Mouse (Mus musculus) embryonic facial prominence, embryonic 14.5 days (tissue): ENCODE measurements at regions not wholly inside any gene's neighbourhood (a gene's known extent, or its start where the extent isn't known, plus 50 kb on each side); places are given as distances from the start of the nearest gene placed in this dataset.

Experiments used
- ATAC-seq: fragments of 200-750 bp; cut with Nextera tagmentation; 2 replicates; pipeline ENCODE4 v1.8.0; 2017; ENCODE audit warnings: low read depth, moderate number of reproducible peaks, moderate TSS enrichment
- DNase-seq: peaks from one replicate; pipeline ENCODE4 v3.0.0-alpha.2; 2015; ENCODE audit warnings: low spot score
- H3K27ac ChIP-seq: fragments of 300-500 bp; sonication (generic); replicated peaks from 2 replicates; pipeline ENCODE4 v1.5.1; 2014; ENCODE audit warnings: low read depth, mild to moderate bottlenecking, low read length, moderate library complexity
- H3K27me3 ChIP-seq: fragments of 300-500 bp; sonication (generic); replicated peaks from 2 replicates; pipeline ENCODE4 v1.6.1; 2014; ENCODE audit warnings: low read length; ENCODE audit not compliant: control insufficient read depth, insufficient read depth
- H3K36me3 ChIP-seq: fragments of 300-500 bp; sonication (generic); 2 replicates; pipeline ENCODE4 v1.6.1; 2014; ENCODE audit warnings: low read length, mixed read lengths; ENCODE audit not compliant: control insufficient read depth, insufficient read depth
- H3K4me1 ChIP-seq: fragments of 300-500 bp; sonication (generic); 2 replicates; pipeline ENCODE4 v1.6.1; 2014; ENCODE audit warnings: antibody characterized with exemption, low read length; ENCODE audit not compliant: control insufficient read depth, insufficient read depth
- H3K4me2 ChIP-seq: fragments of 300-500 bp; sonication (generic); 2 replicates; pipeline ENCODE4 v1.6.1; 2014; ENCODE audit warnings: low read depth, mild to moderate bottlenecking, low read length, moderate library complexity, mixed read lengths
- H3K4me3 ChIP-seq: fragments of 300-500 bp; sonication (generic); 2 replicates; pipeline ENCODE4 v1.5.1; 2014; ENCODE audit warnings: low read depth, mild to moderate bottlenecking, low read length
- H3K9ac ChIP-seq: fragments of 300-500 bp; sonication (generic); 2 replicates; pipeline ENCODE4 v1.6.1; 2014; ENCODE audit warnings: low read depth, mild to moderate bottlenecking, low read length, moderate library complexity, mixed read lengths
- H3K9me3 ChIP-seq: fragments of 300-500 bp; sonication (generic); 2 replicates; pipeline ENCODE4 v1.6.1; 2016; ENCODE audit warnings: low read length; ENCODE audit not compliant: control insufficient read depth
- WGBS: fragments of 180-500 bp; shearing (Covaris S2); extraction: QIAGEN DNeasy Blood & Tissue Kit; methylation state at CpG from one replicate; pipeline ENCODE4 v1.1.7; 2014; 5-methylcytosine and 5-hydroxymethylcytosine counted together

DNA sequence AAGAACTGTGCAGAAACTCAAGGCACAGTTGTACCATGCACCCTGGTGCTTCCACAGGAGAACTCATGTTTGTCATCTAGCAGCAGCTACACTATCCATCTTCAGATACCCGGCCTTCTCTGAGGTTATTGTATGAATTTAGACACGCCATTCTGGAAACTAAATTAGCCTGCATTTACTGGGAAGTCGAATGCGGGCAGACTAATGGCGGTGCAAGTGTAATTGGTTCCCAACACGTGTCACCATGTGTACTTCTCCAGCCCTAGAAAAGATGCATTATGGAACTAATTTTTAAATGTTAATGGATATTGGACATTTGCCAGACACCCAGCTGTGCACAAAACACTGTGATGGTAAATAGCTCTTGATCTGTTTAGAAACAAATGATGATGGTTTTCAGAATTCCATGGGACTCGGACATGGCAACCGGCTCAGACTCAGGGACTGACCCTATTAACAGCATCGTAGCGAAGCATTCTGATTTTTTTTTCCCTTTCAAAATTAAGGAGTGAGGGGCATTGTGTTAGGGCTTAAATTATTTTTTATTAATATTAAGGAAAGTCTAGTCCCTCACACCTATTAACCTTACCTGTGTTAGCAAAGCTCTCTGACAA is 259.6 kb downstream of the Ptbp2 start:
- WGBS, result 66% methylated on average over 10 of the region's 10 CpGs
- Histone ChIP-seq H3K4me3 (no peak overlapping the region), H3K4me1 (no peaks in the 10 kb centered on the region), H3K36me3 (no peaks in the 10 kb centered on the region), H3K27me3 (no peaks in the 10 kb centered on the region), H3K9me3 (no peaks in the 10 kb centered on the region), H3K9ac (no peak overlapping the region), H3K4me2 (no peak overlapping the region), H3K27ac (no peak overlapping the region)
- DNase-seq (no peak), ATAC-seq (no peak)

DNA sequence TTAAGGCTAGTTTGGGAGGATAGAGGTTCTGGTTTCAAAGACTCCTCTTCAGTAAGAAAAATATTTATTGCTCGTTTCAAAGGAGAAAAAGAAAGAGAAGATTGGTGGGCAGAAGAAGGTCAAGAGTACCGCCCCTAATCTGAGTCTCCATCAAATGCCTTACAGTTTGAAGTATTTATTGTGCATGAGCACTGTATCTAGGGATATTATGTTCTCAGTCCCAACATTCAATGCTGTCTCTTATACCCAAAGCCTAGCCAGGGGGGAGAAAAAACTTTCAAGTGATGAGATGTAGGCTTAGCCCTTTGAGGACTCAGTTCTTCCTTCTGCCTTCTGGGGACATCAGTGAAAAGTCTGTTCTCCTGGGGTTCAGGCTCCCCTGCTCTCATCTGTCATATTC is 271.7 kb downstream of the Ptbp2 start:
- Histone ChIP-seq H3K36me3 (no peaks in the 10 kb centered on the region), H3K4me2 (no peak overlapping the region), H3K4me1 (no peaks in the 10 kb centered on the region), H3K9me3 (no peaks in the 10 kb centered on the region), H3K9ac (no peak overlapping the region), H3K4me3 (no peak overlapping the region), H3K27ac (no peak overlapping the region), H3K27me3 (no peaks in the 10 kb centered on the region)
- WGBS, result 76% methylated on average over 2 of the region's 2 CpGs
- DNase-seq, result no peak
- no peak for ATAC-seq

DNA sequence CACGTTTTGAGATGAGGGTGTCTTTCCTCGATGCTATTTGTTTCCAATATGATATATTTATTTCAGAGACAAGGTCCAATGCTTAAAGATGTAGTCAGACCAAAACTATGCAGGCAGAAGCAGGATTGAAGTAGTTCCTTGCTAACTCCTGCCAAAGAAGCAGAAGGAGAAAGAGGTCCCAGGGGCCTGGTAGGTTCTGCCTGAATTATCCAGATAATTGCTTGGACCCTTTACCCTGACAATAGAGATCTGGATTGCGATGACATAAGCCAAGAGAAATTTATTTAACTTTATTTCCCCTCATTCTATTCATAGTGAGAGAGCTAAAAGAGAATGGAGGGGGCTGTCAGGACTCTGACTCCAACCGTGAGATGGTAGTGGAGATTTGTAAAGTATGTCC is 275.1 kb downstream of the Ptbp2 start:
- DNase-seq (peak; percentile 77), ATAC-seq (no peak)
- Histone ChIP-seq H3K27me3 (no peaks in the 10 kb centered on the region), H3K36me3 (no peaks in the 10 kb centered on the region), H3K9ac (no peak overlapping the region), H3K4me2 (no peak overlapping the region), H3K4me1 (no peaks in the 10 kb centered on the region), H3K27ac (no peak overlapping the region), H3K4me3 (no peak overlapping the region), H3K9me3 (no peaks in the 10 kb centered on the region)
- 35% methylated on average over 4 of the region's 4 CpGs for WGBS

GRCm38 (mm10) chr3:119503471-119503972 is 280.7 kb downstream of the Ptbp2 start:
- Histone ChIP-seq H3K4me2 (no peak overlapping the region), H3K27ac (no peak overlapping the region), H3K4me3 (no peak overlapping the region), H3K36me3 (no peaks in the 10 kb centered on the region), H3K9me3 (no peaks in the 10 kb centered on the region), H3K9ac (no peak overlapping the region), H3K27me3 (no peaks in the 10 kb centered on the region), H3K4me1 (no peaks in the 10 kb centered on the region)
- ATAC-seq (no peak), DNase-seq (no peak)
- WGBS, result 64% methylated on average over 1 of the region's 1 CpGs

- no peaks in the 10 kb centered on the region for H3K9me3 ChIP-seq
- H3K27ac ChIP-seq, result no peak overlapping the region
- no peak overlapping the region for H3K4me3 ChIP-seq
- 0 out of 2 replicates have a peak overlapping the region, but pooled peaks have one; percentile 20 for H3K4me2 ChIP-seq
- H3K9ac ChIP-seq, result no peak overlapping the region
- no peaks in the 10 kb centered on the region for H3K36me3 ChIP-seq
- peak; percentile 84 for ATAC-seq
- WGBS, result 62% methylated on average over 20 of the region's 20 CpGs
- DNase-seq, result peak; percentile 85
- no peaks in the 10 kb centered on the region for H3K27me3 ChIP-seq
- no peaks in the 10 kb centered on the region for H3K4me1 ChIP-seq
Measured at GRCm38 (mm10) chr3:119498711-119499110, 285.6 kb downstream of the Ptbp2 start.

- Histone ChIP-seq H3K4me1 (no peaks in the 10 kb centered on the region), H3K27me3 (no peaks in the 10 kb centered on the region), H3K9me3 (no peaks in the 10 kb centered on the region), H3K4me3 (no peak overlapping the region), H3K4me2 (no peak overlapping the region), H3K27ac (no peak overlapping the region), H3K36me3 (no peaks in the 10 kb centered on the region), H3K9ac (no peak overlapping the region)
- 62% methylated on average over 7 of the region's 7 CpGs for WGBS
- DNase-seq, result no peak
- ATAC-seq, result no peak
Measured at GRCm38 (mm10) chr3:119497880-119498279, 286.4 kb downstream of the Ptbp2 start.

GRCm38 (mm10) chr3:119494580-119494979 is 289.7 kb downstream of the Ptbp2 start:
- Histone ChIP-seq H3K27me3 (no peaks in the 10 kb centered on the region), H3K9me3 (no peaks in the 10 kb centered on the region), H3K4me2 (no peak overlapping the region), H3K27ac (no peak overlapping the region), H3K36me3 (no peaks in the 10 kb centered on the region), H3K4me1 (no peaks in the 10 kb centered on the region), H3K9ac (no peak overlapping the region), H3K4me3 (no peak overlapping the region)
- 84% methylated on average over 5 of the region's 5 CpGs for WGBS
- DNase-seq, result no peak
- ATAC-seq, result no peak

DNA sequence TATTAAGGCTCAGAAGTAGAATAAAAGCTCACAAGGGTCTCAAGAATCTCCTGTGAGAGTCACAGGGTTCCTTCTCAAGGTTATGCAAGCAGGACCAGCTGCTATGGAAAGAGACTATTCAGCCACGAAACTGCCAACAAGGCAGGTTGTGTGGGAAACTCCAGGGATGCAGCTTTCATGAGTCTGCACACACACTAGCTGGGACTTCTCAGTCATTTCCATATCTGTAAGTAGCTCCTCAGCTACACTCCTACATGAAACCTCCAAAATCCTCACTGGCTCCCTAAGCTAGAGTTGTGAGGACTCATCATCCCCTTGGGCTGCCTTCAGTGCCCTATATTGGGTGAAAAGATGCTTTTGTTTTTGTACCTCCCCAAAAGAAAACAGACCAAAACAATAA is 291.6 kb downstream of the Ptbp2 start:
- 83% methylated on average over 1 of the region's 1 CpGs for WGBS
- H3K36me3 ChIP-seq, result no peaks in the 10 kb centered on the region
- ATAC-seq (no peak), DNase-seq (no peak)
- no peaks in the 10 kb centered on the region for H3K4me1 ChIP-seq
- H3K27me3 ChIP-seq, result no peaks in the 10 kb centered on the region
- no peak overlapping the region for H3K27ac ChIP-seq
- no peak overlapping the region for H3K4me2 ChIP-seq
- H3K9ac ChIP-seq, result no peak overlapping the region
- no peaks in the 10 kb centered on the region for H3K9me3 ChIP-seq
- no peak overlapping the region for H3K4me3 ChIP-seq

DNA sequence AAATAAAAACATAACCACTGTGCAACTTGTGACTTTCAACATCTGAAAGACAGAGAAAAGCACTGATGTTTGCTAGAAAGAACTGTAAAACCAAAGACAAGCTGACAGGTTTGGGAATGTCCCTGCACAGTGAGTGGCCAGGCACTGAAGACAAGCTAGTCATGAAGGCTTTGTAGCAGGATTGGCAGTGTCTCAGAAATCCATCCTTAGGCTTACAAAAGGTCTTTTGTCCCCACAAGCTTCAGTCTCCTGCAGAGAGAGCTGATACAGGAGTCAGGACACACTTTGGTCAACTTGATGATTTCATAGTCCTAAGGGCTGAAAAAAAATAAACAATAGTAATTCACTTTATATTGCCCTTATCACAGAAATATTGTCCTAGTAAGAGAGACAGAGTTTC is 294.9 kb downstream of the Ptbp2 start:
- H3K36me3 ChIP-seq, result no peaks in the 10 kb centered on the region
- no peak overlapping the region for H3K9ac ChIP-seq
- no peaks in the 10 kb centered on the region for H3K9me3 ChIP-seq
- H3K4me2 ChIP-seq, result no peak overlapping the region
- no peak overlapping the region for H3K4me3 ChIP-seq
- DNase-seq (no peak), ATAC-seq (no peak)
- no peaks in the 10 kb centered on the region for H3K4me1 ChIP-seq
- H3K27me3 ChIP-seq, result no peaks in the 10 kb centered on the region
- no peak overlapping the region for H3K27ac ChIP-seq
